Mouse (Mus musculus) layer of hippocampus, postnatal 36 days (tissue): ENCODE measurements around the gene Myadml2. TPM values are rescaled to one million over a fixed set of nuclear protein-coding genes. Genes with fewer than 3 reads are reported as not detected.
A peak's percentile ranks its signal among the peaks of the same experiment; 100 is the strongest.

Experiments used
- DNase-seq, 2 experiments: peaks; one replicate each; pipeline ENCODE4 v3.0.0; 2022
- microRNA-seq, 2 experiments: library from miRNA; unstranded; fragments of <30 nt; microRNA quantifications; one replicate each; pipeline ENCODE4 v1.2.0; 2021
- total RNA-seq, 2 experiments: library from RNA; stranded (reverse); gene quantifications; 2 replicates each; pipeline ENCODE4 v1.2.3; 2021

The Myadml2 gene
- total RNA-seq, 2 experiments from 2014 or later, result 4.2 to 4.4 TPM

DNA sequence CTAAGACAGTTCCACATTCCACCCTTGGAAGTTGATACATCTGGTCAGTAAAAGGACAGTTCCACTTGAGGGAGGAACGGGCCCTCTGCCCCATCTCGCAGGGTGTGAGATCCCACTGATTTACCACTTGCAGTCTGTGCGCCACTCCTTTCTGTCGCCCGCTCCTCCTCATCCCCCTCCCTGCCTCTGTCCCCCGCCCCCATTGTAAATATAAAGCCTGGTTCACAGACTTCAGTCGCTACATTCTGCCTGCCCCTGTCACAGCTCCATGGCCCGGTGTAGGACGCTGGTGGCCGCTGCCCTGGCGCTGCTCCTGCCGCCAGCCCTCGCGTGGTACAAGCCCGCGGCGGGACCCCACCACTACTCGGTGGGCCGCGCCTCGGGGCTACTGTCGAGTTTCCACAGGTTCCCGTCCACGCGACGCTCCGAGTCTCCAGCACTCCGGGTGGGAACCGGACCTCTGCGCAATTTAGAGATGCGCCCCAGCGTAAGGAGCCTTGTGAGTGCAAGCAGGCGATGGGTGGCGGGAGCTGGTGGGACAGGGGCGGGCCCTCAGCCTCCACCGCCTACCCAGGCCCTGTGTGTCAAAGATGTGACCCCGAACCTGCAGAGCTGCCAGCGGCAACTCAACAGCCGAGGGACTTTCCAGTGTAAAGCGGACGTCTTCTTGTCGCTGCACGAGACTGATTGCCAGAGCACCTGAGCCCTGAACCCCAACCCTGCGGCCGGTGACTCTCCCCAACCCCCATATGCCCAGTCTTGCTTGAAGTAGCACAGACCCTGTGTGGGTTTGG lies 39.5 kb downstream of the Myadml2 start, which contains the start of gene Npb:
Npb (plus strand) TSS at position 237 of the 794 bp plus-strand sequence.
- no peak for DNase-seq

DNA sequence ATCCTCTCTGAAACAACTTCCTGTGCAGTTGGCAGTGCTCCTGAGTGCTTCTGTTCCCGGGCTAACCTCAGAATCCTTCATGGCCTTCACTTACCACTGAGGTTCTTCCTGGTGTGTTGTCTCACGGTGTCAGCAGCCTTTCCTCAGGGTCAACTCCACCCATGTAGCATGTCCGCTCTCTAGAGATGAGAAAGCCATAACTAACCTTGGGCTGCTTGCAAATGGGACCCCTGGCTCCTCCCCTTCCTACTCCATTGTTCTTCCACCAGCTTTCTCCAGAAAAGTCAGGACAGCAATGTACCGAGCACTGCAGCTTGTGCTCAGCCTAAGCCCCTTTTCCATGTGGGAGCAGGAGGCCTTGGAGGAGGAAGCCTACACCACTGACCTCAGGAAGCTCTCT lies 41.2 kb downstream of the Myadml2 start:
- DNase-seq, result no peak

DNA sequence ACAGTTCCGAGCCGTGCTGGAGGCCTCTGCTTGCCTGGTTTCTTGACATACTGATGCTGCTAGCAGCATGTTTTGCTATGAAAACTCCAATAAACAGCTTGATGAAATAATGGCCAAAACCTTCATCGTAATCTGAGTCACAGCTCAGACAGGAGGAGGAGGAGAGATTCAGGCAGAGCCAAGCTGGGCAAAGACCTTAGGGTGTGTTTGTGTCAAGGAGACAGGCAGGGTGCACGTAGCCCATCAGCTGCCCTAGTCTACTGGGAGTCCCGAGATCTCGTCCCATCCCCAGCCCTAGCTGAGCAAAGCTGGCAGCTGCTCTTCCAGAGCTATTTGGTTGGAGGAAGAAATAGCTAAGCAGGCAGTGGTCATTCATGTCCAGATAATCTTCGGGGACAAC lies 42.3 kb downstream of the Myadml2 start:
- no peak for DNase-seq

DNA sequence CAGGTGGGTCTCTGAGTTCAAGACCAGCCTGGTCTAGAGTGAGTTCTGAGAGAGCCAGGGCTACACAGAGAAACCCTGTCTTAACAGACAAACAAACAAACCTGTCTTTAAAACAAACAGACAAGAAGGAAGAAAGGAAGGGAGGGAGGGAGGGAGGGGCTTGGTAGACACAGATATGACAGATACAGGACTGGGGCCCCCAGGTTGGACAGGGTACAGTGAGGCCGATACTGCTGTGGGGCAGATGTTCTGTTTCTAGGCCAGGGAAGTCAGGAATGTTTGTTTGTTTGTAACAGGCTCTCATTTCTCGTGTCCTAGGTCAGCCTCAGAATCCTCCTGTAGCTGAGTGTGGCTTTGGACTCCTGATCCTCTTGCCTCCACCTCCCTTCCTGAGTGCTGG lies 44.4 kb downstream of the Myadml2 start:
- no peak for DNase-seq

DNA sequence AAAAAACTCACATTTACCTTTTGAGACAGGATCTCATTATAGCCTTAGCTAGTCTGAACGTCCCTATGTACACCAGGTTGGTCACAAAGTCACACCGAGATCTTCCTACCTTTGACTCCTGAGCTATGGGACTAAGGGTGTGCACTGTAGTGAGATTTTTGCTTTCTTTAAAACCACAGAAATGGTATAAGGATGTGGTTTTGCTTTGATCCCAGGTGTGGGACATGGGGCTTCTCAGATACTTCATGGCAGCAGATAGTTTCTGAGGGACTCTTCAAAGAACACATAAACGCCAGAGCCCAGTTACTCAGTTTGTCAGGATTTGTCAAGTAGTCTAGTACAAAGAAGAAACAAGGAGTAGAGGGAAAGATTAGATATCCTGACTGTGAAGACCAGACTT lies 47.2 kb downstream of the Myadml2 start:
- DNase-seq, result no peak

DNA sequence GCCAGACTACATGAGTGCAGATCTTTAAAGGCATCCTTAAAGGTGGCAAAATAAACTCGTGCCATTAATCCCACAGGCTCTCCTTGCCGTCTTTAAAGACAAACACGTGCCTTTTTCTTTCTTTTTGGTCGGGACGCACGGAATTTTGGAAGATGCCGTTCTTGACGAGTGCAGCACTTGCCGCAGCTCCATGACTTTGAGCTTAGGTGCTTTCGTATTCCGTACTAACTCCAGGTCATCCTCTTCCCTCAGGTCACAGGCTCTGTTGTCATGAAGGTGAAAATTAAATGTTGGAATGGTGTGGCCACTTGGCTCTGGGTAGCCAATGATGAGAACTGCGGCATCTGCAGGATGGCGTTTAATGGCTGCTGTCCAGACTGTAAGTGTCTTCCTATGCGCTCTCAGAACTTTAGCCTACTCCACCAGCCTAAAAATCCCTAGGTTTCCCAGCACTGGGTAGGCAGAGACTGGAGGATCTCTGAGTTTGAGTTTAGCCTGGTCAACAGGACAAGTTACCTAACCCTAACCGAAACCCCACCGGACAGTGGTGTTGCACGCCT lies 48.9 kb downstream of the Myadml2 start:
- DNase-seq, result no peak

DNA sequence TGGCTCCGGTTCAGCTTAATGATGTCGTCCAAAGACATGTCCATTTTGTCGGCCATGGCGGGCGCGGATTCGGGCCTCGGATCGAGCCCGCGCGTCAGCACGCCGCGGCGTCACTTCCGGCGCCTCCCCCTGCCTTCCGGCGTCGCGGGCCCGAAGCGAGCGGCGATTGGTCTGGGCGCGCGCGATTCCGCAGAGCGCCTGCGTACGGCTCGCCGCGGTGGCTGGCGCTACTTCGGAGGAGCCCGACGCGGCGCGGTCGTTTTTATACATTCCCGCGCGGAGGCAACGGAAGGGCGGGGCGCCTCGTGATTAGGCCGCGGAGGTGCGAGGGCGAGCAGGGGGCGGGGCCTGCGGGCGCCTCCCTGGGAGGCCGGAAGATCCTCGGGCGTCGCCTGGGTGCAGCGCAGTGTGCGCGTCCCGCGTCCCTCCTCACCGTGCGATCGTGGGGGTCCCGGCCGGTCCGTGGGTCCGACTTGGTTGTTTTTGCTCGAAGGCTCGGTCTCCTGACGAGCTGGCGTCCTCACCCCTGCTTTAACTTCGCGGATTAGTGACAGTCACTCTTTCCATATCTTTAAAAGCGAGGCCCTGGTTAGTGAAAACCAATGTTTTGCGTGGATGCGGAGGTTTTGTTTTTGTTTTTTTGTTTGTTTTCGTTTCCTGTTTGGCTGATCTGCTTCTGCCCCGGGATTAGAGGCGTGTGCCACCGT lies 49.5 kb downstream of the Myadml2 start, which contains the start of the genes Alyref and Anapc11:
Alyref (minus strand) TSS at position 83 of the 707 bp plus-strand sequence.
Anapc11 (plus strand) TSS at position 139 of the 707 bp plus-strand sequence.
- DNase-seq, result peak; percentile 90 to 93

DNA sequence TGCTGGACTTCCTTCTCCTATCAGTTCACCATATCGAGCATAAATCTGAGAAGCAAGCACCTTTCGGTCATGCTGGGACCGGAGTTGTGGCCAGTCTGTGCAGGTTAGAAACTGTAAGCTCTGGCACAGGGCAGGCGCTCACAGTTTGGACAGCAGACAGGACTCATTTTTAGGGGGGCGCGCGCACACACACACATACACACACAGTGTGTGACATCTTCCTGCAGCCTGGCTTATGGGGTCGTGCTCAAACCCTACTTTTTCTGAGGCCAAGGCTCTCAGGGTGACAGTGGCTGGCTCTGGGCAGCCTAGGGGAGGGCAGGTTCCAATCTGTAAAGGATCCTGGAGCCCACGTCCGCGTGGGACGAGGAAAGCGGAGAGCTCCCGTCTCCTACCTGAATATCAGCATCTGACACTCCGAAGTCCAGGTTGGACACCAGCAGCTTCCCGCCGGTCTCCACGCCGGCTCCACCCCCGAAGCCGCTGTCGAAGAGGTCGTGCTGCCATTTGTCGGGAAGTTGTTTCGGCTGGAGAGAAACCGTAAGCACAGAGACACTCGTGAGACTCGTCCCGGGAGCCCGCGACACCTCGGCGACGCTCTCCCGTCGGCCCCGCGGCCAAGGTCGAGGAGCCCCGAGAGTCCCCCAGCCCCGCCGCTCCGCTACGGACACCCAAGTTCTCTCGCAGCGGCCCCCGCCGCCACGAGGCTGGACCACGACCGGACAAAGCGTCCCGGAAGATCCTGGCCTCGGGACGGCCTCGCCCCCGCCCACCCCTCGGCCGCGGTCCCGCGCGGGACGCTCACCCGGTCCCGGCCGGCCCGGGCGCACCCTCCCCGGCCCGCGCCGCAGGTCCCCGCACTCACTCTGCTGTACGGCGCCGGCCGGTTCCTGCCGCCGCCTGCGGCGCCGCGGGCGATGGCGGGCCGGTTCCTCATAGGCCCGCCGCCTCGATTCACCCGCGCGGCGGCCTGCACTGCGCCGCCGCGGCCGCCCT lies 50.4 kb downstream of the Myadml2 start:
- no peak for DNase-seq

Small RNA genes within 50 kb of the gene (microRNA-seq; reads per million reads assigned to microRNA genes)
- gene Mir6936, result 1.2 to 3.0 reads per million in 2 experiments

Other genes with a start within 250 kb of the Myadml2 start
- gene Nploc4, start 210.4 kb downstream of the Myadml2 start, total RNA-seq, result 10 to 100 TPM; 59.9 to 64.4 TPM
- under 1 TPM in 1 of 2 experiments, not detected in 1; 0.30 TPM for gene Tspan10, start 205.5 kb downstream of the Myadml2 start, total RNA-seq
- gene Pde6g, start 194.7 kb downstream of the Myadml2 start, total RNA-seq, result under 1 TPM; 0.48 to 0.90 TPM
- gene Oxld1, start 190.1 kb downstream of the Myadml2 start, total RNA-seq, result 10 to 100 TPM; 13.2 to 15.6 TPM
- gene Ccdc137, start 190.0 kb downstream of the Myadml2 start, total RNA-seq, result 10 to 100 TPM; 25.3 to 31.8 TPM
- gene Arl16, start 180.6 kb downstream of the Myadml2 start, total RNA-seq, result 10 to 100 TPM; 48.3 to 49.8 TPM
- 10 to 100 TPM; 70.4 to 71.7 TPM for gene Mrpl12, start 163.5 kb downstream of the Myadml2 start, total RNA-seq
- gene Slc25a10, start 156.3 kb downstream of the Myadml2 start, total RNA-seq, result 10 to 100 TPM; 18.7 to 20.4 TPM
- under 1 TPM; 0.15 to 0.18 TPM for gene Gcgr, start 117.5 kb downstream of the Myadml2 start, total RNA-seq
- gene Mcrip1, start 98.4 kb downstream of the Myadml2 start, total RNA-seq, result 10 to 100 TPM; 71.3 to 71.6 TPM
- not detected for gene Ppp1r27, start 97.0 kb downstream of the Myadml2 start, total RNA-seq
- 100 to 1,000 TPM; 118 to 122 TPM for gene P4hb, start 74.9 kb downstream of the Myadml2 start, total RNA-seq
- gene Arhgdia, start 66.5 kb downstream of the Myadml2 start, total RNA-seq, result 100 to 1,000 TPM; 266 to 282 TPM
- 10 to 100 TPM; 60.0 to 67.6 TPM for gene Alyref, start 49.8 kb downstream of the Myadml2 start, total RNA-seq
- 100 to 1,000 TPM in 1 of 2 experiments, 10 to 100 TPM in 1; 85.0 to 103 TPM for gene Anapc11, start 49.7 kb downstream of the Myadml2 start, total RNA-seq
- 1 to 10 TPM; 1.2 to 1.8 TPM for gene Npb, start 39.7 kb downstream of the Myadml2 start, total RNA-seq
- 100 to 1,000 TPM; 138 to 157 TPM for gene Pcyt2, start 30.2 kb downstream of the Myadml2 start, total RNA-seq
- 10 to 100 TPM; 40.7 to 41.5 TPM for gene Sirt7, start 22.9 kb downstream of the Myadml2 start, total RNA-seq
- 10 to 100 TPM; 77.3 to 86.3 TPM for gene Mafg, start 14.6 kb downstream of the Myadml2 start, total RNA-seq
- gene Pycr1, start 4.4 kb downstream of the Myadml2 start, total RNA-seq, result 1 to 10 TPM; 1.8 to 2.1 TPM
- gene Notum, start 13.0 kb upstream of the Myadml2 start, total RNA-seq, result 1 to 10 TPM; 3.6 to 3.7 TPM
- 10 to 100 TPM; 45.6 to 47.6 TPM for gene Aspscr1, start 24.8 kb upstream of the Myadml2 start, total RNA-seq
- gene Cenpx, start 65.6 kb upstream of the Myadml2 start, total RNA-seq, result 10 to 100 TPM; 15.5 to 15.7 TPM
- 10 to 100 TPM; 56.6 to 69.3 TPM for gene Lrrc45, start 65.8 kb upstream of the Myadml2 start, total RNA-seq
- gene Rac3, start 73.3 kb upstream of the Myadml2 start, total RNA-seq, result 10 to 100 TPM; 36.5 to 41.0 TPM
- 10 to 100 TPM in 1 of 2 experiments, 1 to 10 TPM in 1; 8.1 to 10.8 TPM for gene Dcxr, start 79.1 kb upstream of the Myadml2 start, total RNA-seq
- gene Cbr2, start 84.0 kb upstream of the Myadml2 start, total RNA-seq, result 1 to 10 TPM; 1.7 to 2.3 TPM
- 10 to 100 TPM; 19.5 to 20.1 TPM for gene Hmga1b, start 114.6 kb upstream of the Myadml2 start, total RNA-seq
- 10 to 100 TPM; 66.1 to 68.6 TPM for gene Rfng, start 136.0 kb upstream of the Myadml2 start, total RNA-seq
- 100 to 1,000 TPM; 146 to 147 TPM for gene Gps1, start 136.1 kb upstream of the Myadml2 start, total RNA-seq
- 10 to 100 TPM; 44.7 to 52.9 TPM for gene Dus1l, start 148.2 kb upstream of the Myadml2 start, total RNA-seq
- gene Fasn, start 176.4 kb upstream of the Myadml2 start, total RNA-seq, result 100 to 1,000 TPM; 173 to 191 TPM